Mouse (Mus musculus) E14TG2a.4 (cell line): ENCODE data around the gene Map3k13.

Experiments used
- CTCF ChIP-seq: conservative IDR thresholded peaks from 2 replicates; pipeline ENCODE4 v1.5.1; 2014; ENCODE audit warnings: low read length
- NANOG ChIP-seq: IDR thresholded peaks from 2 replicates; pipeline ENCODE4 v1.6.1; 2014; ENCODE audit warnings: borderline replicate concordance, low read length, mixed read lengths
- POU5F1 ChIP-seq: IDR thresholded peaks from 2 replicates; pipeline ENCODE4 v1.6.1; 2014; ENCODE audit warnings: low read length, borderline replicate concordance

DNA sequence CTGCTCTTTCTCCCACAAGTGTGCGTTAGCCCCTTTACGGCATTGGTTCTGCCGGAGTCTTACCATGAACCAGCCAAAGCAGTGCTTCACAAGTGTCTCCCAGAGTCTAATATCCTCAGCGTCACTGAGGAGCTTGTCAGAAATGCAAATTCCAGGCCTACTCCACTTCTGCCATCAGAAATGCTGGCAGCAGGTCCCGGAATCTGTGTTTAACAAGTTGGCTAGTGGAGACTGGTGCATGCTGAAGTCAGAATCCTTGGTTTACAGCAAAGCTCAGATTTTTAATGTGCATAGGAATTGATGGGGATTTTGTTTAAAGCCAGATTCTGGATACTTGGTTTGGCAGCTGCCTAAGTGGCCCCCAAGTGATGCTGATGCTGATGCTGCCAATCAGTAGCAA lies 62.0 kb downstream of the Map3k13 start:
- TF ChIP-seq CTCF (no peak), NANOG (no peak), POU5F1 (no peak)
